Mouse (Mus musculus): ENCODE results near the gene 1700013G24Rik.

GRCm38 (mm10) chr4:137502801-137503200, 49.7 kb downstream of the 1700013G24Rik start:
- TF ChIP-seq EP300 (IDR thresholded peaks at IDR 0.05; ENCODE audit: low read depth): no peak
- no peak for TF ChIP-seq CTCF (IDR thresholded peaks at IDR 0.05; ENCODE audit: low read depth)

All from liver, postnatal 0 days (tissue).